Mouse (Mus musculus) urinary bladder, postnatal 14 days (tissue): ENCODE data around the gene Dnmt3a.
A peak's percentile ranks its signal among the peaks of the same experiment; 100 is the strongest.

Experiments
- DNase-seq: peaks from one replicate; pipeline ENCODE4 v3.0.0; 2021; ENCODE audit warnings: low spot score

Gene Dnmt3a

DNA sequence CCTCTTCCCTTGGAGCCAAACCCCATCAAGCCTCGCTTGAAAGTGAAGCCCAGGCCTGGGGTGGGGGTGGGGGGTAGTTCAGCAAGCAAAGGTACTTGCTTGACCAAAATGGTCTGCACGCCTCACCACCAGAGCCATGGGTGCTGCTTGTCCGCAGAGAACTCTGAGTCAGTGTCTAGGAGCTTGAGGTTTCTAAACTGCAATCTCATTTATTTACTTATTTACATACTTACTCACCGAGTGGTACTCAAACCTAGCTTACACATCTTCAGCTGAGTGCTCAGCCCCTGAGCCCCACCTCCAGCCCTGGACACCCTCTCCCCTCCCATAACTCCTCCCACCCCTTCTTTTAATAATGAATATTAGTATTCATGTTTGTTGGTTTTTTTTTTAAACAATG lies 48.6 kb downstream of the Dnmt3a start:
- DNase-seq = no peak

DNA sequence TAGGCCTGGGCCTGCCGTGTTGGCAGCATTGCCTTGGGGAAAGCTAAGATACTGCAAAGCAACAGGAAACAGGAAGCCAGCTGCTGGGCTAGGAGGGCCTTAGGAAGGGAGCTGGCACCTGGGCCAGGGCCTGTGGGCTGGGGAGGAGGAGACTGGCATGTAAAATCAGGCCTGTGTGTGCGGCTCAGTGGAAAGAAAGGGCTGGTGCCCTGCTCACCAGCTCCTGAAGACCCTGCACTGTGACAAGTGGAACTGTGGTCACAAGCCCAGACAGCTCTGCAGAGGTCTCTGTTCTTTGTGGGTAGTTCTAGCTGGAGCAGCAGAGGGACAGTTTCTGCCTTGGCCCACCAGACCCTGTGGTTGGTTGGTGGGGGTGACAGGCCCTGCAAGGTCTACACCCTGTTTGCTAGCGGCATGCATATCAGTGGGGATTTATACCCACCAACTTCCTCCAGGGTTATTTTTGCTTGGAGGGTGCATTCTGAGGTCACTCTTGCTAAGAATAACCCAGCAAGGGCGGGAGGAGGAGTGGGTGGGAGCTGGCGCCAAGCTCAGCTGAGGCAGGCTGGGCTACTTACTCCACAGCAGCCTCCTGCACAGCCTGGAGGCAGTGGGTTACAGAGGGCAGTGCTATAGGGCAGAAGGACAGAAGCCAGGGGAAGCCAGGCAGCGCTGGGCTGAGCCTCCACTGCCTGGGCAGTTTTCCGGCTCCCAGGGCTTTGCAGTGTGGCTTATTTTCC lies 50.1 kb downstream of the Dnmt3a start:
- DNase-seq = peak; percentile 43

DNA sequence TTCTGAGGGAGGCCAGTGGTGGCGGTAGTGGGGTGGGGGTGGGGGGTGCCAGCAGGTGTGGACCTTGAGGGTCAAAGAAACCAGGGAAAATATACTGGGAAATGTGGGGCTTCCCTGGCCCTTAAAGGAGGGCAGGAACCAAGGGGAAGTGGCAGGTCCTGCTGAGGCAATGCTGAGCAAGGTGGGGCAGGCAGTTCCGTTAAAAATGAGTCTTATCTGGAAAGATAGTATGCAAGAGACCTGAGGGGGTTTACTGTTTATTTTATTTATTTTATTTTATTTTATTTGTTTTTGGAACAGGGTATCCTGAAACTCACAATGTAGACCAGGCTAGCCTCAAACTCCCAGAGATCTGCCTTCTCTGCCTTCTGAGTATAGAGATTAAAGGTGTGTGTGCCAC lies 50.9 kb downstream of the Dnmt3a start:
- DNase-seq = no peak

DNA sequence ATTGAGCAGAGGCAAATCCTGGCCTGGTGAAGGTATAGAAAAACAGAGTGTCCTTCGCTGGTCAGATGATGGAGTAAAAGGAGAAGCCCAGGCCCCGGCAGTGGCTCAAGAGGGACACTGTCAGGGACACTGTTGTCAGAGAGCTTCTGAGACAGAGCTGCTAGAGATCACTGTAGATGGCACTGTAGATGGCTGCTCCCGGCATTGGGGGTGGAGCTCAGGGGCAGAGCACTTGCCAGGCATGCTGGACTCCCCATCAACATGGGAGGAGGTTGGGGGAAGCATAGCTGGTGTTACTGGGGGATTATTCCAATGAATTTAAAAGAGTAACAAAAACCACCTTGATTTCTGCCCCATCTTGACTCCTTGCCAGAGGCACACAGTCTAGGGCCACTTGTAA lies 51.4 kb downstream of the Dnmt3a start:
- no peak for DNase-seq

DNA sequence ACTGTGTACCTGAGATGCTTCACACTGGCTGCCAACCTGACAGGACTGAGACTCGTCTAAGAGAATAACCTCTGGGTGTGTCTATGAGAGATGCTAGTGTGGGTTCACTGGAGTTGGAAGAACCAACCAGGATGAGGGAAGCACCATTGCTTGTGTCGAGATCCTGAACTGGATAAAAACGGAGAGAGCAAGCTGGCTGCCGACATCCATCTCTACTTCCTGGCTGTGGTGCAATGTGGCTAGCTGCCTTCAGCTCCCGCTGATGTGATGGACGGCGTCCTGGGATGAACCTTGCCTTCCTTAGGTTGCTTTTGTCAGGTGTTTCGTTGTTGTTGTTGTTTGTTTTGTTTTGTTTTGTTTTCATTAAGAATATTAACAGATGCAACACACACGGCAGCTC lies 52.0 kb downstream of the Dnmt3a start:
- no peak for DNase-seq

DNA sequence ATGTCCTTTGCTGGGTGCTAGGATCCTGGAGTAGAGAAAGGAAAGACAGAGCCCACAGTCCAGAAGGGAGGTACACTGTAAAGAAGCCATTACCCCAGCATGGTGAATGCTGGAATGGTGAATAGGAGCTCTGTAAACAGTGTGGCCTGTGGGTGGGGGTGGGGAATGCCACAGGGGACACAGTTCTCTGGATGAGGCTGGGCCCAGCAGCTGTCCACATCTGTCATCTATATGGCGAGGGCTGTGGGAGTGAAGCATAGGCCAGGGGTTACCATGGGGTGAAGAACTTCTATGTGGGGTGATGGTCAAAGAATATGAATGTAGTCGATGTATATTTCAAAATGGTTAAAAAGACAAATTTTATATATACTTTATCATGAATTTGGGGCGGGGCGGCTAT lies 52.9 kb downstream of the Dnmt3a start:
- no peak for DNase-seq

DNA sequence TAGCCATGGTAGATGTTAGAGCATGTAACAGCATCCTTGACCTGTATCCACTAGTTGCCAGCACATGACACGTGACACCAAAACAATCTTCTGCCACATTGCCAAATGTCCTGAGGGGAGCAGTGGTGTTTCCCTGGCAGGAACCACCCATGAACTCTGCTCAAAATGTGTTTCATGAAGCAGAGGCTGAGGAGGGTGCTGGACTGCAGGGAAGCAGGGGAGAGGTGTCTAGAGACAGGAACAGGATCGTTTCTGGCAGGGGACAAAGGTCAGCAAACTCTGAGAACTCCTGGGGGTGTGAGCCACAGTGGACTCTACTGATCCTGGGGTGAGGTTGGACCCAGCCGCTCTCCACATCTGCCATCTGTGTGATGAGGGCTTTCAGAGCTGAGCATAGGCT lies 53.7 kb downstream of the Dnmt3a start:
- DNase-seq = no peak

DNA sequence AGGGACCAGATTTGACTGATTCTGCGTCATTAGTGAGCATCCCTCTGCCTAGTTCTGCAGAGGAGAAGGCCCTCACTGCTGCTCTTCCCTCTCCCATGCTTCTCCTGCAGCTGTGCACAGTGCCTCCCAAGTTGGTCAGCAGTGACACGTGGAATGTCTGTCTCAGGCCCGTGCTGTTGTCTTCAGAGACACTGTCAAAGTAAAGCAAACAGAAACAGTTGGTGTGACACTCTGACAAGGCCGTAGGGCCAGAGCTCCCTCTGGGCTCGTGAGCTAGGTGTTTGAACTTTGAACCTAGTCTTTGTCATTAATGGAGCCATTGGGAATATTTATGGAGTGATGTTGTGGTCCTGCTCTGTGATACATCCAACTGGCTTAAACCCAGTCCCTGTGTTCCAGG lies 54.2 kb downstream of the Dnmt3a start:
- no peak for DNase-seq

DNA sequence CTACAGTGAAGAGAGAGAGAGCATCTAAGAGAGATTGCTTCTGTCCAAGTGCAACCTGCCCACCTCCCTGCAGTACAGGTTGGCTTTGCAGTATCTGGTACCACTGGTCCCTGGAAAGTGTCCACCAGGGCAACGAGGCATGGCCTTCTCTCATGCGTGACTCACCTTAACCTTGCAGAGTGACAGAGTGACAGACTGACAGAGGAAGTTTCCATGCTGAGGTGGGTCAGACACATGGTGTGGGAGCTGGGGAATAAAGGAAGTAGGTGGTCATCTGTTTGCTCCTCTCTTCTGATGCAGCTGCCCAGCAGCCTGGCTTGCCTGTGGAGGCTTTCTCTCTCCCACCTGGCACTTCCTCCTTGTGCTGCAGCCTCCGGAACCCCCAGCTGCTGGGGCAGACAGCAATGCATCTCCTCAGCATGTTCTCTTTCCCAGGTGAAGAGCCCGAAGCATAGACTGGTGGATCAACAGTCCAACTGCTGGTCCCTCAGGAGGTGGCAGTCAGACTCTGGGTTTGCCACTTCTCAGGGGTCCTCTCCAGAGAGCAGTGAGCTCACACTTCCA lies 55.9 kb downstream of the Dnmt3a start:
- DNase-seq = no peak

DNA sequence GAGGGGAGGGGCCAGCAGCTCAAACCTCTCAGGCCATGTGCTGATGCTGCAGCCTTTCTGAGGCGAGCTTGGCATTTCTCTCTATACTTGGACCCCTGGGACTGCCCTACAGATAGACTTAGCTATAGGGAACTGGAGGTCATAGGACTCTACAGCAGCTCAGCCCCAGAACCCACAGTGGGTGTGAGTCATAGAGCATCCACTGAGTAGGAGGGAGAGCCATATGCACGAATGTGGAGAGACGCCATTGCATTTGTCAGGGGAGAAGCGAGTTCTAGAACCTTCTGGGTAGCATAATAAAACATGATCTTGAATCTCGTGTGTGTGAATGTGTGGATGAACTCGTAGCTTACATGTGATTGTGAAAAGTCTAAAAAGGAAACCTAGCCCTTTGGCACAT lies 56.4 kb downstream of the Dnmt3a start:
- DNase-seq = no peak

DNA sequence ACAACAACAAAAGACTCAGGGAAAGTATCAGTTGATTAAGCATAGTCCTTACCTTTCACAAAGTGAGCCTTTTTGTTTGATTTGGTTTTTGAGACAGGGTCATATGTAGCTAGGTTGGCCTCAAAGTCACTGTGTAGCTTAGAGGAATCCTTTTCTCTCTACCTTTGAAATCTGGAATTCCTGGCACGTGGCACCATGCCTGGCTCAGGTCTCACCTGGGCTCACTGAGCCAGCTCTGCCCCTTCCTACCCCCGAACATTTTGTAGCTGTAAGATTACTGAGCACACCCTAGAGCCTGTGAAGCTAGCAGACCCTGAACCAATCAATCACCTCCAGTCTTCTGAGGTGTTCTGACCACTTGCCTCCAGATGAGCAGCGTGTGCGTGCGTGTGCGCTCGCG lies 58.4 kb downstream of the Dnmt3a start:
- no peak for DNase-seq

DNA sequence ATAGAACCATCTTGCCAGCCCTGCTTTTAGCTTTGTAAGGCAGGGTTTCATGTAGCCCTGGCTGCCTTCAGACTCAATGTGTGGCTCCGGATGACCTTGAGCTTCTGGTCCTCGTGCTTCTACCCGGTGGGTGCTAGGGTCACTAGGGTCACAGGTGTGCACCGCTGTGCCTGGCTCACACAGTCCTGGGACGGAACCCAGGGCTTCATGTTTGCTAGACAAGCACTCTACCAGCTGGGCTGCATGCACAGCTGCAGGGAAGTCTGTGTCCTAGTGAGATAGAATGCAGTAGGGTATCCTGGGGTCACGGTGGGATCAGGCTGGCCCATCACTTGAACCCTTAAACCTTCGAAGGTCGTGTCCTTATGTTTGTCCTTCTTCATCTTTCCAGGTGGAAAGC lies 59.8 kb downstream of the Dnmt3a start:
- no peak for DNase-seq

DNA sequence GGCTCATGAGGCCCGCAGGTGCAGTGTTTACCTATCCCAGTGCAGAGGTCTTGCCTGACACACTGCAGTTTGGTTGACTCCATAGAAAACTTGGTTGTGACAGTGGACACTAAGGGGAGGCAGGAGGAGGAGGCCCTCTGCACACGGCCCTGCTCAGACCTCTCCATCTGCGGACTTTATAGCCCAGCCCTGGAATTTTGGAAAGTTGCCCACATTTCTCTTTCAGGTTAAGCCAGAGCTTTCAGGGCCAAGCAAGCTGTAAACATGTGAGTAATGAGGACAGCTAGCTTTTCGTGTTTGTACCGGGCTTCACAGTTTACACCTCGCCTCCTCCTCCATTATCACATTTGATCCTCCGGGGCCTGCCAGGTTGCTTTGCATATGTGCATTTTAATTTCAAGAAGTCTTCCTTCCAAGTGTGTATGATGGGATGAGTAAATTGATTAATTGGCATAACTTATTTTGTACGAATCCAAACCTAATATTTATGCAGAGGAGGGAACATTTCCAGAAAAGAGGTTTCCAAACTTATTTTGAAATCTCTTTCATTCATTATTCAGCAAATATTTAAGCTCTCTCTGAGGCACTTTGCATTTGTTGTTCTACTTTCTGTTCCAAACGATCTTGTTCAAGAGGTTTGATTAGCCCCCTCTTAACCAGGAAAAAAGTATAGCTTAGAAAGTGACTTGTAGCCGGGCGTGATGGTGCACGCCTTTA lies 61.0 kb downstream of the Dnmt3a start:
- DNase-seq = peak; percentile 66

DNA sequence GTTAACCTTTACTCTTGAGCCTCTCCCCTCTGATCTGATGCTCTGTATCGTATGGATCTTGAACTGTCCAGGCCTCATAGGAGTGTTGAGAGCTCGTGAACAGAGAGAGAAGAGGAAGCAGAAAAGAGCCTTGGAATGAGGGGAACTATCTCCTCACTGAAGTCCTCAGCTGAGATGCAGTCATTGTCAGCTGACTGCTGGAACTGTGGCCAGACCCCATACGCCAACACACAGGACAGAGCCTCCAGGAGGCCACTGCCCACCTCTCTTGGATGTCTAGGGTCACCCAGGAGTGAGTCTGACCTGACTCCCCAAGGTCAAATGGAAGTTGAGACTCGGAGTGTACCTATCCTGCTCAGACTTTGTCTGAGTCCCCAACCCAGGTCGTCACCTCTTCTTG lies 62.3 kb downstream of the Dnmt3a start:
- no peak for DNase-seq

DNA sequence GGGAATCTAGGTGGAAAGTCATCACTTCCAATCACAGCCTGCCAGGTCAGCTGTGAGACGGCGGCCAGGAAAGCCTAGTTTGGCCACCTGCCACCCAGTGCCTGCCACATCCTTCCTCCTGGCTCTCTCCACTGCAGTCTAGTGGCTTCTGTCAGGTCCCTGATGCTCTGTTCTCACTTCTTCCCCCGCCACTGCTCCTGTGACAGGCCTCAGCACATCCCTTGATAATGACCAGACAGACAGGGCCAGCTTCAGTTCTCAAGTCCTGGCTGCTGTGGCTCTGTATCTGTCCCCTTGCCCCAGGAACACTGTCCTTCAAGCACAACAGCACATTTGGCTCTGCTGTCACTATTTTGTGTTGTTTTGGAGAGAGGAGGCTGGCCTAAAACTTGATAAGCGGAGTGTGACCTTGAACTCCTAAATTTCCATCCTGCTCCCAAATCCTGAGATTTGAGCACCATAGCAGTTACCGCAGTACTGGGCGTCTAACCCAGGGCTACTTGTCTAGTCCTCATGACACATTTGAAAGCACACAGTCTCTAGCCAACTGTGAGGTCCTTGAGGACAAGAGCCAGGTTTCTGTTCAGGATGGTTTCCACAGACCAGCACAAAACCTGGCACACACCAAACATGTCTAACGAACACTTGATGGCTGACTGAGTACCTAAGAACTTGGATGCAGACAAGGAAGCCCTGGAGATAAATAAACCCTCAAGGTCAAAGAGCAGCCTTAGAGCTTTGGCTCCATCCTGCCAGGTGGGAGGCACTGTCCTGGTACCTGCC lies 63.1 kb downstream of the Dnmt3a start:
- peak; percentile 31 for DNase-seq

DNA sequence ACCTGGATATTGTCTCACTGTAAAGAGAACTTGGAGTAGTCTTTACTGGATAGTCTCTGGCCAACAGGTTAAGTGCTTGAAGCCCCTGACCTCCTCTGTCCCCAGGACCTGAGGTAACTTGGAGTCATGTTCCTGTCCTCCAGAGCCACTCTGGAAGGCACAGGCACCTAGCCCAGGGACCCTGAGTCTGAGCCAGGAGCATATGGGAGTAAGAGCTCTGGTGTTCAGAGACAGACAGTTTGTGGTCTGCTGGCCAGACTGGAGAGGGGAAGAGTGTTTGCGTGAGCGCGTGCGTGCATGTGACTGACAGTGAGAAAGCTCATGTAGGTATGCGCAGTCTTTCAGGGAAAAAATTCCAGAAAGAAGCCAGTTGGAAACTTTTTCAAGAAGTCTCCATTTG lies 64.2 kb downstream of the Dnmt3a start:
- DNase-seq = no peak

DNA sequence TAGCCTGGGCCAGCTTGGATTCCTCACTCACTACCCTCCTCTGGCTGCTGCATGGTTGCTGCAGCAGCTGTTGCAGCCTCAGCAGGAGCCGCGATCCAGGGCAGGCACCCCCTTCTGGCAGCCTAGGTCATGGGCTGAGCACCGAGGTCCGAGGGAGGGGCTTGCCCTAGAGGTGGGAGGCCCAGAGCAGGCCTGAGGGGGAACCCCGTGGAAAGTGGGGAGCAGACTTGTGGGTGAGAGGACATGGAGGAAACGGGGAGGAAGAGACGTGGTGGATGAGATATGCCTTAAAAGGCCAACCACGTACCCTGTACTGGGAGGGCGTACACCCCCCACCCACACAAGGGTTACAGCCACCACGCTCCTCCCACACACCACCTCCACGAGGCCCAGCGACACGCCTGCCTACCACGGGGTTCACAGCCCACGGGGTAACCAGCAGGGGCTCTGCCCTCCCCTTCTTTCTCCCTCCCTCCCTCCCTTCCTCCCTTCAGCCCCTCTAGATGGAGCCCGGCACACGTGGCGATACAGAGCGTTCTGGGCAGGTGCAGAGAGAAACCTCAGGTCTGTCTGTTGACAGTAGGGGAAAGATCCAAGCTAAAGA lies 65.2 kb downstream of the Dnmt3a start:
- DNase-seq = no peak

DNA sequence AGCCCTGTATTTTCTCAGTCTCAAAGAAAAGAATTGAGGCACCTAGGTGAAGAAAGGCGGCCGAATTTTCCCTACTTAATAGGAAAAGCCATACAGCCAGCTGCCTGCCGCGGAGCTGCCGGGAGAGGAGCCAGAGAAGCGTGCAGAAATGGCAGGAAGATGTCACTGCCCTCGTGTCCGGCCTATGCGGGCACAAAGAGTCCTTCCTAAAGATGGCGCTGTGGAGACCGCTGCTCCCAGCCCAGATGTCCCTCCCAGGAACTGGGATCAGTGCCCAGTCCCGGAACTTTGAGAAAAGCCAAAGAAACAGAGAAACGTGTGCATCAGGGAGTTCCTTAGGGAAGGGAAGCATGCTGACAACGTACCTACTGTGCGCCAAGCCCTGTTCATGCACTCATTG lies 65.8 kb downstream of the Dnmt3a start:
- peak; percentile 78 for DNase-seq

DNA sequence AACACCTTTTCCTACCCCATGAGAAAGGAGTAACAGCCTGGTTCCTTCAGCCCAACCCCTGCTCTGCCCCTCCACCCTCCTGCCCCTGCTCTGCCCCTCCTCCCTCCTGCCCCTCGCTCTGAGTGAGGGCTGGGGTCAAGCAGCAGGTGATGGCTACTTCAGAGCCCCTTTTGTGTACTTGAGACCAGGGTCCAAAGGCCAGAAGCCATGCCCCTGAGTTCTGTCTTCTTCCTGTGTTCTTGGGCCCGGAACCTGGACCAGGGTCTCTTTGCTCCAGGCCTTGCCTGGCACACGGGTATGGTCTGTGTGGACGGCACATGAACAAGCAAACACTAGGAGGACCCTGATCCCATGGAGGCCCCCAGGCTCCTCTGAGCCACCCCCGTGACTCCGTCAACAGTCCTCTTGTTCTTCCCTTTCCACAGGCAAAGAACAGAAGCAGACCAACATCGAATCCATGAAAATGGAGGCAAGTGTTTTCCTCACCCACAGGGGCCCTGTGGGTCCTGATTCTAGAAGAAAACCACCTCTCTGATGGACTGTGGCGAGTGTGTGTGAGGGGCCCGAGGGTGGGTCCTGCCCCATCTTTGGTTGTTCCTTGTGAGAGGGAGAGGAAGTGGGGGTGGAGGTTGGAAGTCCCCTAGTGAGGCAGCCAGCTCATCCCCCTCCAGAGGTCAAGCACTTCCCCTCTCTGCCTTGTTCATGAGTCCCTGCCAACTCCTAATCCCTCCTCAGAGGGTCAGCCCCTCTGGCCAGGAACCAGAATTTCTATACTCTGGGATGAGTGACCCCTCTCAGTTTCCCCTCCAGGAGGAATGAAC lies 66.8 kb downstream of the Dnmt3a start:
- no peak for DNase-seq

DNA sequence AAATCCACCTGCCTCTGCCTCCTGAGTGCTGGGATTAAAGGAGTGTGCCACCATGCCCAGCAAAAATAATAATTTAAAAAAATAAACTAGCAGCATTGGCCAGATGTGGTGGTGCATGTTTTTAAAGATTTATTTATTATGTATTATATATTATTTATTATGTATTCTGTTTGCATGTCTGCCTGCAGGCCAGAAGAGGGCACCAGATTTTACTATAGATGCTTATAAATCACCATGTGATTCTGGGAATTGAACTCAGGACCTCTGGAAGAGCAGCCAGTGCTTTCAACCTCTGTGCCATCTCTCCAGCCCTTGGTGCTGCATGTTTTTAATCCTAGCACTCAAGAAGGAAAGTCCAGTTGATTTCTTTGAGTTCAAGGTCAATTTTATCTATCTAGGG lies 69.7 kb downstream of the Dnmt3a start:
- DNase-seq = no peak

DNA sequence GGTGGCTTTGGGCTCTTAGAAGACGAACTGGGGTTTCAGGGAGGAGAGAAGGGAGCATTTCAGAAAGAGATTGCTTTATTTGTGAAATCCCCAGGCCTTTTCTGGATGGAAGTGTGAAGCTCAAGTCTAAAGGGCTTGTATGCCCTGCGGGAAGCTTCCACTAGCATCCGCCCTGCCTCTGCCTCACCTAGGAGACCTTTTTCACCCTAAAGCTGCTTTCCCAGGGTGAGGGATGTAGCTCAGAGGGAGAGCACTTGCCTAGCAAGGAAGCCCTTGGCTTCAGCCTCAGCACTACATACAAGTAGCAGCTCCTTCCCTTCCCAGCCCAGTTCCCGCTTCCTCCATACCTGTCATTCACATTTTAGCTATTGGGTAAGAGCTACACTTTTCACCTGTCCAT lies 71.6 kb downstream of the Dnmt3a start:
- no peak for DNase-seq

DNA sequence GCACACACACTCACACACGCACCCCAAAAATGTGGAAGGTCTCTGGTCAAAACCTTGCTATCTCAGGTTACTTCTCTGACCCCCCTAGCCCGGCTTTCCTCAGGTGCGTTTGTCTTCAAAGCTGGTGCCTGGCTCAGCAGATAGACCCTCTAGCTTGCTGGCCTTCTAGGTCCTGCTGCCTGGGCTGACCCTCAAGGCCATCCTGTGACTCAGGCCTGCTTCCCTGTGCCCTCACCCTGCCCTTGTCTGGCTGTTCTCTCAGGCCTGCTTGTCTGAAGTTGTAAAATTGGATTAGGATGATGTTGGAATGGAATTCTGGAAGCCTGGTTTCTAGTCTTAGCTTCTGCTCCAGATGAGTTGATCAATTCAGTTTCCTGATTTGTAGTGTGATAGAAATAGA lies 75.7 kb downstream of the Dnmt3a start:
- no peak for DNase-seq
